Mouse (Mus musculus): ENCODE measurements around the gene Ube2j1.

DNA sequence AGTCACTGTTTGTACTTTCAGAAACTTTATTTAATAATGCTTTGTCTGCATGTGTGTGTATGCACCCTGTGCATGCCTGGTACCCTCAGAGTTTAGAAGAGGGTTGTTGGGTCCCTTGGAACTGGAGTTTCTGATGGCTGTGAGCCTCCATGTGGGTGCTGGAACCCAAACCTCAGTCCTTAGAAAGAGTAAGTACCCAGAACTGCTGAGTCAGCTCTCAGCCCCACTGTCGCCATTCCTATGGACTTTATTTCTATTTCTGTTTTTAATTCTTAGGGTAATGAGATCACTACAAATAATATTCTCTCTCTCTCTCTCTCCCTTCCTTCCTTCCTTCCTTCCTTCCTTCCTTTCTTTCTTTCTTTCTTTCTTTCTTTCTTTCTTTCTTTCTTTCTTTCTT, 21.1 kb upstream of the Ube2j1 start:
- no peak for TF ChIP-seq CTCF (conservative IDR thresholded peaks at IDR 0.05; ENCODE audit: insufficient read depth, insufficient read length, low read depth, low read length)
- TF ChIP-seq POLR2A (IDR thresholded peaks at IDR 0.05; ENCODE audit: low read depth, low read length): no peak
